Mouse (Mus musculus): ENCODE measurements around the gene Gcnt7.

Gcnt7 gene

DNA sequence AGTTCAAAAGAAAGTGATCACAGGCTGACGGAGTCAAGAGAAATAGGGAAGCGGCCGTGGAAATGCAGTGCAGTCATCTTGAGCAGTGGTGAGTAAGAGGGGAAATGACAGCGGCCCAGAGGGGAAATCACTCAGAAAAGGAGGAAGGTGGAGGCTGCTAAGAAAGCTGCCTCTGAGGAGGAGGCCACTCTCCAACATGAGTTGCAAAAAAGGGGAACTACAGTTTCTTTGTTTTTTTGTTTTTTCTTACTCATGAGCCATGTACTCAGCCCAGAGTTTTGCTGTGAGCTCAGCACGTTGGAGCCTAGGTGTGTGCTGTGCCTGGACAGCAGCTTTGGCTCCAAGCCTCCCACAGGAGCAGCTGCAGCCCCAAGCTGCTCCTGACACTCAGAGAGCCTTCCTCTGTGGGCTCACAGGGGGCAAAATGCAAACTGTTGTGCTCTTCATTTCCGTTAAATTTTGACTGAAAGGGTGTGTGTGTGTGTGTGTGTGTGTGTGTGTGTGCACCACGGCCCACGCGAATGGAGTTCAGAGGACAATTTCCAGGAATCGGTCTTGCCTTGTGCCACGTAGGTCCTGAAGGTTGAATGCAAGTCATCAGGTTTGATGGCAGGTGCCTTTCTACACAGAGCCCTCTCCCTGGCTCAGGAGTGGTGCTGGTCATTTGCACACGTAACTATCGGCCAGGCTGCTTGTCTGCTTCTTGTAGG is 57.1 kb downstream of the Gcnt7 start:
- no peak for DNase-seq
